Mouse (Mus musculus): ENCODE data around the gene Kcnk2. TPM values are rescaled to one million over a fixed set of nuclear protein-coding genes. Genes with fewer than 3 reads are reported as not detected.
A peak's percentile ranks its signal among the peaks of the same experiment; 100 is the strongest.

Kcnk2 gene
- polyA plus RNA-seq (2014; fragmentation: Nextera tagmentation; extraction: Ambion mirVana): 6.1 and 6.2 TPM in 2 replicates

- no peaks in the 10 kb centered on the region for H3K9me3 ChIP-seq (replicated peaks; ENCODE audit: control insufficient read depth, low read length)
- ATAC-seq (replicated peaks; ENCODE audit: insufficient number of reproducible peaks, low FRiP score, low TSS enrichment, low read depth): peak; percentile 65; the same call in 1 of the 2 replicates
- peaks cover 2% of the 10 kb centered on the region; the same call in 1 of the 2 replicates for H3K4me1 ChIP-seq (ENCODE audit: control insufficient read depth, insufficient read depth, low read length)
- H3K4me2 ChIP-seq (ENCODE audit: low read depth, low read length): no peak within 1 kb of the TSS
- H3K27me3 ChIP-seq (ENCODE audit: control insufficient read depth, insufficient read depth, low read length): no peaks in the 10 kb centered on the region
- H3K27ac ChIP-seq (replicated peaks; ENCODE audit: low read depth, low read length): no peak within 1 kb of the TSS
- no peaks in the 10 kb centered on the region for H3K36me3 ChIP-seq (replicated peaks; ENCODE audit: control insufficient read depth, insufficient read depth, low read depth, low read length)
- WGBS: 32% methylated on average over 14 of the region's 14 CpGs
- H3K4me3 ChIP-seq (ENCODE audit: low read depth, low read length): no peak within 1 kb of the TSS
- DNase-seq (ENCODE audit: low spot score): peak; percentile 65
- 0 out of 2 replicates have a peak within 1 kb of the TSS, but pooled peaks have one; percentile 0 for H3K9ac ChIP-seq (replicated peaks; ENCODE audit: low read length)
Measured at GRCm38 (mm10) chr1:189402223-189402943, at the start of gene Kcnk2. Gene Kcnk2 (minus strand): TSS chr1:189402273.

- Histone ChIP-seq H3K9me3 (replicated peaks; ENCODE audit: control insufficient read depth, low read length) (no peaks in the 10 kb centered on the region), H3K4me3 (ENCODE audit: low read depth, low read length) (no peak overlapping the region), H3K9ac (replicated peaks; ENCODE audit: low read length) (no peak overlapping the region), H3K4me1 (ENCODE audit: control insufficient read depth, insufficient read depth, low read length) (no peaks in the 10 kb centered on the region), H3K4me2 (ENCODE audit: low read depth, low read length) (no peak overlapping the region), H3K27ac (replicated peaks; ENCODE audit: low read depth, low read length) (no peak overlapping the region), H3K36me3 (replicated peaks; ENCODE audit: control insufficient read depth, insufficient read depth, low read depth, low read length) (no peaks in the 10 kb centered on the region), H3K27me3 (ENCODE audit: control insufficient read depth, insufficient read depth, low read length) (no peaks in the 10 kb centered on the region)
- WGBS: 76% methylated on average over 9 of the region's 9 CpGs
- DNase-seq (ENCODE audit: low spot score) (no peak), ATAC-seq (replicated peaks; ENCODE audit: insufficient number of reproducible peaks, low FRiP score, low TSS enrichment, low read depth) (no peak)
Measured at GRCm38 (mm10) chr1:189440741-189441140, 38.7 kb upstream of the Kcnk2 start.

GRCm38 (mm10) chr1:189437126-189437525, 35.1 kb upstream of the Kcnk2 start:
- 78% methylated on average over 5 of the region's 5 CpGs for WGBS
- Histone ChIP-seq H3K4me1 (ENCODE audit: control insufficient read depth, insufficient read depth, low read length) (no peaks in the 10 kb centered on the region), H3K4me3 (ENCODE audit: low read depth, low read length) (no peak overlapping the region), H3K9ac (replicated peaks; ENCODE audit: low read length) (no peak overlapping the region), H3K4me2 (ENCODE audit: low read depth, low read length) (no peak overlapping the region), H3K36me3 (replicated peaks; ENCODE audit: control insufficient read depth, insufficient read depth, low read depth, low read length) (no peaks in the 10 kb centered on the region), H3K27me3 (ENCODE audit: control insufficient read depth, insufficient read depth, low read length) (no peaks in the 10 kb centered on the region), H3K27ac (replicated peaks; ENCODE audit: low read depth, low read length) (no peak overlapping the region), H3K9me3 (replicated peaks; ENCODE audit: control insufficient read depth, low read length) (no peaks in the 10 kb centered on the region)
- no peak for DNase-seq (ENCODE audit: low spot score)
- no peak for ATAC-seq (replicated peaks; ENCODE audit: insufficient number of reproducible peaks, low FRiP score, low TSS enrichment, low read depth)

- no peaks in the 10 kb centered on the region for H3K36me3 ChIP-seq (replicated peaks; ENCODE audit: control insufficient read depth, insufficient read depth, low read depth, low read length)
- DNase-seq (ENCODE audit: low spot score) (no peak), ATAC-seq (replicated peaks; ENCODE audit: insufficient number of reproducible peaks, low FRiP score, low TSS enrichment, low read depth) (no peak)
- no peak overlapping the region for H3K4me3 ChIP-seq (ENCODE audit: low read depth, low read length)
- WGBS: 84% methylated on average over 10 of the region's 10 CpGs
- no peaks in the 10 kb centered on the region for H3K27me3 ChIP-seq (ENCODE audit: control insufficient read depth, insufficient read depth, low read length)
- H3K9me3 ChIP-seq (replicated peaks; ENCODE audit: control insufficient read depth, low read length): no peaks in the 10 kb centered on the region
- no peak overlapping the region for H3K4me2 ChIP-seq (ENCODE audit: low read depth, low read length)
- no peak overlapping the region for H3K27ac ChIP-seq (replicated peaks; ENCODE audit: low read depth, low read length)
- H3K4me1 ChIP-seq (ENCODE audit: control insufficient read depth, insufficient read depth, low read length): no peaks in the 10 kb centered on the region
- no peak overlapping the region for H3K9ac ChIP-seq (replicated peaks; ENCODE audit: low read length)
Measured at GRCm38 (mm10) chr1:189435452-189435851, 33.4 kb upstream of the Kcnk2 start.

GRCm38 (mm10) chr1:189431479-189431878, 29.4 kb upstream of the Kcnk2 start:
- Histone ChIP-seq H3K27me3 (ENCODE audit: control insufficient read depth, insufficient read depth, low read length) (no peaks in the 10 kb centered on the region), H3K4me2 (ENCODE audit: low read depth, low read length) (no peak overlapping the region), H3K4me1 (ENCODE audit: control insufficient read depth, insufficient read depth, low read length) (peaks cover 3% of the 10 kb centered on the region; the same call in 1 of the 2 replicates), H3K9ac (replicated peaks; ENCODE audit: low read length) (no peak overlapping the region), H3K27ac (replicated peaks; ENCODE audit: low read depth, low read length) (no peak overlapping the region), H3K36me3 (replicated peaks; ENCODE audit: control insufficient read depth, insufficient read depth, low read depth, low read length) (no peaks in the 10 kb centered on the region), H3K9me3 (replicated peaks; ENCODE audit: control insufficient read depth, low read length) (no peaks in the 10 kb centered on the region), H3K4me3 (ENCODE audit: low read depth, low read length) (no peak overlapping the region)
- no peak for ATAC-seq (replicated peaks; ENCODE audit: insufficient number of reproducible peaks, low FRiP score, low TSS enrichment, low read depth)
- no peak for DNase-seq (ENCODE audit: low spot score)
- 32% methylated on average over 5 of the region's 5 CpGs for WGBS

- WGBS: 11% methylated on average over 4 of the region's 4 CpGs
- DNase-seq (ENCODE audit: low spot score) (peak; percentile 77), ATAC-seq (replicated peaks; ENCODE audit: insufficient number of reproducible peaks, low FRiP score, low TSS enrichment, low read depth) (peak; percentile 77)
- Histone ChIP-seq H3K9me3 (replicated peaks; ENCODE audit: control insufficient read depth, low read length) (no peaks in the 10 kb centered on the region), H3K27me3 (ENCODE audit: control insufficient read depth, insufficient read depth, low read length) (no peaks in the 10 kb centered on the region), H3K27ac (replicated peaks; ENCODE audit: low read depth, low read length) (no peak overlapping the region), H3K4me1 (ENCODE audit: control insufficient read depth, insufficient read depth, low read length) (peaks cover 3% of the 10 kb centered on the region; the same call in 1 of the 2 replicates), H3K36me3 (replicated peaks; ENCODE audit: control insufficient read depth, insufficient read depth, low read depth, low read length) (no peaks in the 10 kb centered on the region), H3K9ac (replicated peaks; ENCODE audit: low read length) (no peak overlapping the region), H3K4me3 (ENCODE audit: low read depth, low read length) (no peak overlapping the region), H3K4me2 (ENCODE audit: low read depth, low read length) (no peak overlapping the region)
Measured at GRCm38 (mm10) chr1:189430534-189430933, 28.5 kb upstream of the Kcnk2 start.

GRCm38 (mm10) chr1:189429566-189429965, 27.5 kb upstream of the Kcnk2 start:
- WGBS: 56% methylated on average over 10 of the region's 10 CpGs
- DNase-seq (ENCODE audit: low spot score): no peak
- no peaks in the 10 kb centered on the region for H3K9me3 ChIP-seq (replicated peaks; ENCODE audit: control insufficient read depth, low read length)
- no peak overlapping the region for H3K4me2 ChIP-seq (ENCODE audit: low read depth, low read length)
- no peak for ATAC-seq (replicated peaks; ENCODE audit: insufficient number of reproducible peaks, low FRiP score, low TSS enrichment, low read depth)
- H3K9ac ChIP-seq (replicated peaks; ENCODE audit: low read length): no peak overlapping the region
- H3K4me1 ChIP-seq (ENCODE audit: control insufficient read depth, insufficient read depth, low read length): peaks cover 6% of the 10 kb centered on the region; the same call in 1 of the 2 replicates
- no peaks in the 10 kb centered on the region for H3K36me3 ChIP-seq (replicated peaks; ENCODE audit: control insufficient read depth, insufficient read depth, low read depth, low read length)
- no peak overlapping the region for H3K27ac ChIP-seq (replicated peaks; ENCODE audit: low read depth, low read length)
- H3K4me3 ChIP-seq (ENCODE audit: low read depth, low read length): no peak overlapping the region
- no peaks in the 10 kb centered on the region for H3K27me3 ChIP-seq (ENCODE audit: control insufficient read depth, insufficient read depth, low read length)

- Histone ChIP-seq H3K9me3 (replicated peaks; ENCODE audit: control insufficient read depth, low read length) (no peaks in the 10 kb centered on the region), H3K27ac (replicated peaks; ENCODE audit: low read depth, low read length) (no peak overlapping the region), H3K4me3 (ENCODE audit: low read depth, low read length) (no peak overlapping the region), H3K4me2 (ENCODE audit: low read depth, low read length) (no peak overlapping the region), H3K36me3 (replicated peaks; ENCODE audit: control insufficient read depth, insufficient read depth, low read depth, low read length) (no peaks in the 10 kb centered on the region), H3K4me1 (ENCODE audit: control insufficient read depth, insufficient read depth, low read length) (peaks cover 6% of the 10 kb centered on the region; the same call in 1 of the 2 replicates), H3K9ac (replicated peaks; ENCODE audit: low read length) (no peak overlapping the region), H3K27me3 (ENCODE audit: control insufficient read depth, insufficient read depth, low read length) (no peaks in the 10 kb centered on the region)
- ATAC-seq (replicated peaks; ENCODE audit: insufficient number of reproducible peaks, low FRiP score, low TSS enrichment, low read depth) (no peak), DNase-seq (ENCODE audit: low spot score) (no peak)
- WGBS: 76% methylated on average over 11 of the region's 11 CpGs
Measured at GRCm38 (mm10) chr1:189426252-189426651, 24.2 kb upstream of the Kcnk2 start.

Data from embryonic facial prominence, embryonic 11.5 days (tissue).